Mouse (Mus musculus) forebrain, embryonic 12.5 days (tissue): ENCODE data around the gene Camk1d. TPM values are rescaled to one million over a fixed set of nuclear protein-coding genes. Genes with fewer than 3 reads are reported as not detected.
"Not testable (repeated sequence)": the region's sequence is repeated elsewhere in the genome, so short reads cannot be mapped to it uniquely, and the experiment has no call there.

Experiments
- ATAC-seq: fragments of 200-750 bp; cut with Nextera tagmentation; 2 replicates; pipeline ENCODE4 v1.8.0; 2017; ENCODE audit warnings: moderate TSS enrichment; ENCODE audit not compliant: low FRiP score
- H3K27ac ChIP-seq: fragments of 300-500 bp; sonication (generic); 2 replicates; pipeline ENCODE4 v1.5.1; 2016; ENCODE audit warnings: mild to moderate bottlenecking
- H3K27me3 ChIP-seq: fragments of 300-500 bp; sonication (generic); 2 replicates; pipeline ENCODE4 v1.6.1; 2016; ENCODE audit warnings: mild to moderate bottlenecking
- H3K36me3 ChIP-seq: fragments of 300-500 bp; sonication (generic); replicated peaks from 2 replicates; pipeline ENCODE4 v1.6.1; 2016; ENCODE audit warnings: mild to moderate bottlenecking
- H3K4me1 ChIP-seq: fragments of 300-500 bp; sonication (generic); 2 replicates; pipeline ENCODE4 v1.6.1; 2016
- H3K4me2 ChIP-seq: fragments of 300-500 bp; sonication (generic); 2 replicates; pipeline ENCODE4 v1.6.1; 2016; ENCODE audit warnings: mild to moderate bottlenecking, moderate library complexity
- H3K4me3 ChIP-seq: fragments of 300-500 bp; sonication (generic); replicated peaks from 2 replicates; pipeline ENCODE4 v1.5.1; 2016; ENCODE audit warnings: mild to moderate bottlenecking
- H3K9ac ChIP-seq: fragments of 300-500 bp; sonication (generic); 2 replicates; pipeline ENCODE4 v1.6.1; 2016; ENCODE audit warnings: mild to moderate bottlenecking
- H3K9me3 ChIP-seq: fragments of 300-500 bp; sonication (generic); 2 replicates; pipeline ENCODE4 v1.6.1; 2016
- WGBS: fragments of 180-500 bp; shearing (Covaris S2); methylation state at CpG from one replicate; pipeline ENCODE4 v1.1.7; 2016; 5-methylcytosine and 5-hydroxymethylcytosine counted together
- polyA plus RNA-seq: library from polyadenylated mRNA; unstranded; fragments of >200 nt; fragmentation: Nextera tagmentation; extraction: Ambion mirVana; gene quantifications from 2 replicates; pipeline ENCODE4 v1.2.1, GENCODE M21; 2016

The Camk1d gene
- polyA plus RNA-seq, 1 experiment from 2014 or later: 2.7 TPM

DNA sequence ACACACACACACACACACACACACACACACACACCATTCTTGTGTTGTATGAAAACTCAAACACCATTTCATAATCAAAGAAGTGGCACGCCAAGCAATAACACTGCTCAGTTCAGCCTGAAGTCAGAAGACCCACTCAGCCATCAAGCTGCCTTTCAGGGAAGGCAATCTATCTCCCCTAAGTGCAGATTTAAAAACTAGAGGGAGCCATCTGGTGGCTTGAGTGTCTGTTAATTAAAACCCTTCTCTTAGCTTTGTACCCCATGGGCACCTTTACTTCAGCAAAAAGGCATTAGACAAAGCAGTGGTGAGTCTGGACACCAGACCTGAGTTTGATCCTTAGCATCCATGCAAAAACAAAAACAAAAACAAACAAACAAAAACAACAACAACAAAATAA lies 317.9 kb downstream of the Camk1d start:
- no peak overlapping the region for H3K9ac ChIP-seq
- 68% methylated on average over 1 of the region's 1 CpGs for WGBS
- no peaks in the 10 kb centered on the region for H3K27me3 ChIP-seq
- H3K4me3 ChIP-seq: no peak overlapping the region
- no peaks in the 10 kb centered on the region for H3K36me3 ChIP-seq
- H3K9me3 ChIP-seq: no peaks in the 10 kb centered on the region
- H3K4me1 ChIP-seq: peaks cover 9% of the 10 kb centered on the region; the same call in 1 of the 2 replicates
- no peak overlapping the region for H3K27ac ChIP-seq
- peak; percentile 31; the same call in 1 of the 2 replicates for ATAC-seq
- no peak overlapping the region for H3K4me2 ChIP-seq

DNA sequence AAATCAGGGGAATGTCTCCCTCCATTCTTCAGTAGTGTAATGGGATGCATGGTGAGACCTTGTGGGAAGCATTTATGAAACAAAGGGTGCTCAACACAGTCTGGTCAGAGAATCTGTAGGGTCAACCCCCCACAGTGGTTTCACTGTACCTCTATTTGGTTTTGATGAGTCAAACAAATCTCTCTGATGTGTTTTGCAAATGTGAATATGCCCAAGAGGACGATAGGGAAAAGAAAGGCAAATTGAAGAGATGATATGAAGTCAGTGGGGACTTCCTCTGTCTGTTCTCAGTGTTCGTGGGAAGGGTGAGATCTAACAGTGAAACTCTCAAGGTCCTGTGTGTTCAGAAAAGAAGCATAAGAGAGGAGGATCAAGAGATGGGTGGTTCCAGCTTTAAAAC lies 318.4 kb downstream of the Camk1d start:
- Histone ChIP-seq H3K27me3 (no peaks in the 10 kb centered on the region), H3K4me1 (peaks cover 9% of the 10 kb centered on the region; the same call in 1 of the 2 replicates), H3K9ac (no peak overlapping the region), H3K36me3 (no peaks in the 10 kb centered on the region), H3K4me3 (no peak overlapping the region), H3K27ac (no peak overlapping the region), H3K4me2 (no peak overlapping the region), H3K9me3 (no peaks in the 10 kb centered on the region)
- WGBS: 70% methylated on average over 2 of the region's 2 CpGs
- ATAC-seq: no peak

DNA sequence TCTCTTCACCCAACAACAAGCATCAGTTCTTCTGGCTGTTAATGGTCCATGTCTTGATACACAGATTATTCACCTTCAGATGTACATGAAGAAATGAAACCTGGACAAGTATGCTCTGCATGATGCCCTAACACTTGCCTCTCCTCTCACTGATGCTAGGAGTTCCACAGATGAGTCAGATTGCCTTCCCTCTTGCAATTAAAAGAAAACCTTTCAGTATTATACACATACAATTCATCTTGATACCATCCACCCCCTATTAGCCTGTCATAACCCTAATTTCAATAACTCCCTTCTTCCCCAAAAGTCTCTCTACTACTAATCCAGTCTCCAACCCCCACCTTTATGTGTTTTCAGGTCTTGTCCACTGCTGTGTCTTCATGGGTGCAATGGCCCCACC lies 321.4 kb downstream of the Camk1d start:
- Histone ChIP-seq H3K9ac (no peak overlapping the region), H3K27ac (no peak overlapping the region), H3K9me3 (no peaks in the 10 kb centered on the region), H3K4me3 (no peak overlapping the region), H3K4me2 (no peak overlapping the region), H3K27me3 (no peaks in the 10 kb centered on the region), H3K36me3 (no peaks in the 10 kb centered on the region), H3K4me1 (peaks cover 5% of the 10 kb centered on the region; the same call in 1 of the 2 replicates)
- ATAC-seq: no peak

DNA sequence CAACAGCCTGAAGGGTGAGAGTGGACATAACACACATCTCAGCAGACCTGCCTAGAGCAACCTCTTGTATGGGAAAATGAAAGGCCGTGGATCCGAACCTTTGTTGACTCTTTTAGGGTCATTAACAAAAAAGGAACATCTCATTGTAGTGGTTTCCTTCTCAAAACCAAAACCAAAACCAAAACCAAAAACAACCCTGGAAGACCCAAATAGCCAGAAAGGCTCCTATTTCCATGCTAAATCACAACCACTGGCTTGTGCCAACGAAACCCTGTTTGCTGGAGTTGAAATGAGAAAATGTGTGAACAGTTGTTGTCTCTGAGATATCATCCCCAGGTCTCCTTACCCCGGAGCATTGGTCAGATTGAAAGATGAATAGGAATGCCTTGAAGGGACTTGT lies 321.8 kb downstream of the Camk1d start:
- Histone ChIP-seq H3K4me1 (peaks cover under 1% of the 10 kb centered on the region; the same call in 1 of the 2 replicates), H3K27me3 (no peaks in the 10 kb centered on the region), H3K4me2 (no peak overlapping the region), H3K9me3 (no peaks in the 10 kb centered on the region), H3K9ac (no peak overlapping the region), H3K36me3 (no peaks in the 10 kb centered on the region), H3K4me3 (no peak overlapping the region), H3K27ac (no peak overlapping the region)
- WGBS: 95% methylated on average over 4 of the region's 4 CpGs
- no peak for ATAC-seq

DNA sequence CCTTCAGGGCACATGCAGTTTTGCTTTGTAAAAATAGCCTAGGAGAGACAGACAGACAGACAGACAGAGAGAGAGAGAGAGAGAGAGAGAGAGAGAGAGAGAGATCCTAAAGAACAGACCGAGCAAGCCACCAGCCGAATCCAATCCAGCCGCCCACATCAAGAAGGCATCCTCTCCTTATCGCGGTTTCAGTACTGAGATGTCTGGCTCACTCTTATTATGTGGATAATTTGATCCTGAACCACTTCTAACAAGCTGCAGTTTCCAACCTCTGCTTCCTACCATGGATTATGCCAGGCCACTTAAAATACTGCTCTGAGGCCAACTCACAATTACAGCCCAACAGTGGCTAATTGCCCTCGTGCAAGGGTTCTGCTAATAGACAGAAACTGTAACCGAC lies 325.9 kb downstream of the Camk1d start:
- Histone ChIP-seq H3K36me3 (no peaks in the 10 kb centered on the region), H3K9ac (0 out of 2 replicates have a peak overlapping the region, but pooled peaks have one; percentile 2), H3K9me3 (no peaks in the 10 kb centered on the region), H3K27me3 (no peaks in the 10 kb centered on the region), H3K27ac (no peak overlapping the region), H3K4me1 (peaks cover 3% of the 10 kb centered on the region; the same call in 1 of the 2 replicates), H3K4me2 (no peak overlapping the region), H3K4me3 (no peak overlapping the region)
- ATAC-seq: no peak
- 86% methylated on average over 7 of the region's 7 CpGs for WGBS

DNA sequence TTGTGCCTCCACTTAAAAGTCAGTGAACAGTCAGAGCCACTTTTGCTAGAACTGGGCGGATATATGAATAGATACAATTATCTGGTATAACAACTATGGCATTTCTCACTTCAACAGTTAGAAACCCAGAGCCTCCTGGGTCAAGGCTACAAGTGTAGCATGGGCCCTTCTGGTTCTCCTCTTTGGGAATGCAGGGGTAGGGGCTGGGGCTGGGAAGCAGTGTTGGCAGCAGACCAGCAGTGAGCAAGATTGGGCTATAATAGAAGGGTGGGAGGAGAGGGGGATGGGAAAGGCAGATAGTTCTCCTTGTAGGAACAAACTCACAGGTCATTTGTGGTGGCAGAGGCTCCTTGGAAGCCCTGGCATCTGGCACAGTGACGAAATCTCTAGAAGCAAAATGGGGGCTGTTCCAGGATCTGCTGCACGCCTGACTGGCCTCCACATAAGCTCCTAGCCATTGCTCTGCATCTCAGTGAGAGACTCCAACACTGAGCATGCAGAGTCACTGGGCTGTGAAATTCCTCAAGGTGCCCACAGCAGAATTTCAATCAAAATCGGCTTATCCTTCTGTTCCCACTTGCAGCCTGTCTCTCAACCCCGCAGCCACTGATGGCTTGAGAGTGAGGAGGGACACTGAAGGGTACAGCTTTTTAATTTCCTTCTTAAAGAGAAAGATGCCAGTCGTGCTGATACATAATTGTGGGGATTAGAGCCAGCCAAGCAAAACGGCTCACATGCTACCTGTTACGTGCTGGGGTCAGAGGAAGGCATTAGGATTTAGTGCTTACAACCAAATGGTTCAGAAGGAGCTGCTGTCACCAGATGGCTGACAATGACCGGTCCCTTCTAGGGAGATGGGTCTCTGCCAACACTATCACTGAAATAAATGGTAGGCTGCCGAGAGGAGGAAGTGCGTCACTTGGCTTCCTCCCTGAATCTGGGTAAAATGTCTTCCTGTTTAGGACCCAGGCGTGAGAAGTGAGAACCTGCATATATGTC lies 332.3 kb downstream of the Camk1d start:
- H3K4me1 ChIP-seq: peaks cover 33% of the 10 kb centered on the region
- peak; percentile 53; the same call in 1 of the 2 replicates for ATAC-seq
- peak overlapping the region; percentile 68 for H3K27ac ChIP-seq
- no peak overlapping the region for H3K9ac ChIP-seq
- H3K36me3 ChIP-seq: no peaks in the 10 kb centered on the region
- WGBS: 32% methylated on average over 12 of the region's 12 CpGs
- H3K4me2 ChIP-seq: no peak overlapping the region
- H3K27me3 ChIP-seq: no peaks in the 10 kb centered on the region
- H3K9me3 ChIP-seq: no peaks in the 10 kb centered on the region
- no peak overlapping the region for H3K4me3 ChIP-seq

DNA sequence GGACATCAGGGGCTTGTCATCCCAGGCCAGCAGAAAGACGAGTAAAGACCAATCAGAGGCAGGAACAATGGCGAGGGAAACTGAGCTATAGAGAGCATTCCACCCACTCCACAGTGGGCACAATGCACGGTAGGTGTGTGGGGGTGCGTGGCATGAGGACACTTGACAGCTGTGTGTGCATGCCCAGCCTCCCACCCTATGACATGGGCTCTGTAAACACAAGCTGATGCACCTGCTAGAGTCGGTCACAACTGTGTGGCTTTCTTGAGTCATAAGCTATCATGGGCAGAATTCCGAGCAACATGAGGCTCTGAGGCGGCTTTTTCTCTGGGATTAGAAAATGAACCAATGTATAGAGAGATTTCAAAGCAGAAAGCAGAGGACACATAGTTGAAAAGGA lies 333.3 kb downstream of the Camk1d start:
- H3K9ac ChIP-seq: no peak overlapping the region
- H3K4me2 ChIP-seq: no peak overlapping the region
- H3K4me1 ChIP-seq: peaks cover 33% of the 10 kb centered on the region
- H3K36me3 ChIP-seq: no peaks in the 10 kb centered on the region
- no peaks in the 10 kb centered on the region for H3K9me3 ChIP-seq
- no peaks in the 10 kb centered on the region for H3K27me3 ChIP-seq
- no peak overlapping the region for H3K4me3 ChIP-seq
- peak overlapping the region; percentile 68; the same call in 1 of the 2 replicates for H3K27ac ChIP-seq
- ATAC-seq: no peak
- 75% methylated on average over 7 of the region's 7 CpGs for WGBS

DNA sequence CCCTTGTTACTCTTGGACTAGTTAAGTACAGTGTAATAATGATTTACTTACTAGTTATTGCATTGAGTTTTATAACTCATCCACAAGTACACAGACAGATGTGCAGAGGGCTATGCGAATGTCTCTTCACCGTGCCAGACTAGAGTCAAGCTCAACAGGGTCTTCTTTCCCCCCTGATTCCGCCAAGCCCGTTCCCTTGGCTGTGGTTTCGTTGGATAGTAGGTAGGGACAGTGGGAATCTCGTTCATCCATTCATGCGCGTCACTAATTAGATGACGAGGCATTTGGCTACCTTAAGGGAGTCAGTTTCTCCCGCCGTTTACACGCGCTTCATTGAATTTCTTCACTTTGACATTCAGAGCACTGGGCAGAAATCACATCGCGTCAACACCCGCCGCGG lies 335.4 kb downstream of the Camk1d start:
- H3K36me3 ChIP-seq, H3K9ac ChIP-seq, H3K4me3 ChIP-seq, H3K9me3 ChIP-seq, H3K27ac ChIP-seq, H3K4me2 ChIP-seq, ATAC-seq, H3K27me3 ChIP-seq: not testable (repeated sequence)
- H3K4me1 ChIP-seq: peaks cover 33% of the 10 kb centered on the region
- 46% methylated on average over 18 of the region's 18 CpGs for WGBS

DNA sequence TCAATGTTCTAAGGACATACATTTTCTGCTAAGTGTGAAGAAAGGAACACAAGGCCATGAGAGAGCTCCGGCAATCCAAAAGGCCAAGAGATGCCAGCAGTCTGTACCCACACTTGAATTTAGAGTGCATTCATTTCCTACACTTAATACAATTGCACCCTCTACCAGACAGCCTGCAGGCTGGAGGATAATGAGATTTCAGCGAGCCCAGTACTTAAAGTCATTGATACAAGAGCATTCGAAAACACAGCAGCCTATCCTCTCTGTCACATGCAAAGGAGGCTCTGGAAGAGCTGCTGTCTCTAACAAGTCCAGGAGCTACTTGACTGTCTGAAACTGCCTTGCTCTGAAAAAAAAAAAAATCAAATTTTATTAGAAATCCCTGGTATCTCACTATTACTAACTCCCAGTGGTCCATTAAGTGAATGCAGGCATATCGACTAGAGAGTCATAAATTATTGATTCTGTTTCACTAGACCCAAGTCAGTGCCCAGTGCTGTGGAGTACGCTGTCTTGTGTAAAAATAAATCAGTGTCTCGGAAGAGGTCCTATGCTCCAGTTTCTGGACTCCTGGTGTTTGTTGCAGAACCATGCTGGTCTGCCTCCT lies 336.1 kb downstream of the Camk1d start:
- no peak for ATAC-seq
- Histone ChIP-seq H3K4me3 (no peak overlapping the region), H3K4me1 (peaks cover 33% of the 10 kb centered on the region), H3K9ac (no peak overlapping the region), H3K36me3 (no peaks in the 10 kb centered on the region), H3K4me2 (no peak overlapping the region), H3K9me3 (no peaks in the 10 kb centered on the region), H3K27ac (no peak overlapping the region), H3K27me3 (no peaks in the 10 kb centered on the region)
- WGBS: 61% methylated on average over 6 of the region's 6 CpGs

DNA sequence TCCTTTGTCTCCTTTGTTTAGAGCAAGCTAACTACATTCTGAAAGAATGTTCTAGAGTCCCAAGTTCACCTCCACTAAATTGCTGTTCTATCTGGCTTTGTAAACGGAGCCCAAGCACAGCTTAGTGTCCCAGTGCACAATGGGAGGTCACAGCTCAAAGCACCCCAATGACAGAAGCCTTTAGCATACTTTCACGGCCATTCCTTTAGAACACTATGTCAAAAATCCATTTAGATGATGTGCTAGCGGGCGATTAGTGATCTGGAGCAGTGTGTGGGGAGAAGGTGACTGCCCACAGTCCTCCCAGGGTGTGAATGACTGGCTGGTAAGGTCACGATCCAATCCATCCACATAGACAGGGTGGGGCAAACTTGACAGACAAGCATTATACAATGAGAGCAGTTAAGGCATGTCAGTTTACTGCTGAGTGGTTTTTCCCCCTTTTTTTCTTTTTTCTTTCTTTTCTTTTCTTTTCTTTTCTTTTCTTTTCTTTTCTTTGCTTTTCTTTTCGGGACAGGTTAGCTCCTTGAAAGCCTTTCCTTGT lies 341.4 kb downstream of the Camk1d start:
- H3K9ac ChIP-seq: no peak overlapping the region
- no peaks in the 10 kb centered on the region for H3K9me3 ChIP-seq
- no peaks in the 10 kb centered on the region for H3K36me3 ChIP-seq
- WGBS: 41% methylated on average over 6 of the region's 6 CpGs
- peaks cover 10% of the 10 kb centered on the region for H3K4me1 ChIP-seq
- no peak for ATAC-seq
- H3K4me2 ChIP-seq: no peak overlapping the region
- H3K27me3 ChIP-seq: no peaks in the 10 kb centered on the region
- H3K27ac ChIP-seq: no peak overlapping the region
- H3K4me3 ChIP-seq: no peak overlapping the region

DNA sequence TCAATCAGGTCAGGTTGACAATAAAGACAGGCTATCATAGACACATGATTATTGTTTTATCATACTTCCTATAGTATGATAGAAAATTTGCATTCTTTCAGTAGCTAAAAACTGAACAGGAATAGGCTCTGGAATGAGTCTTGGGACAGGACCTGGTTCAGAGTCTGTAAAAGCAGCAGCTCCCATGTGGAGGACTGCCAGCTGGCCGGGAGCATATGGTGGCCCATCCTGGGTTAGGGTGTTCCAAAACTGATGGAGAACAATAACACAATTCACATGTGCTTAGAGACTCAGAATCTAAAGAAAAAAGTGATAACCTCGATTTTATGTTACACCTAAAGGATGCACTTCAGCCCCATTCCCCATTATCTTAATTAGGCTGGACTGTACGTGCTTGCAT lies 343.0 kb downstream of the Camk1d start:
- H3K27me3 ChIP-seq: no peaks in the 10 kb centered on the region
- H3K9me3 ChIP-seq: no peaks in the 10 kb centered on the region
- no peak overlapping the region for H3K27ac ChIP-seq
- H3K9ac ChIP-seq: no peak overlapping the region
- H3K36me3 ChIP-seq: no peaks in the 10 kb centered on the region
- H3K4me2 ChIP-seq: no peak overlapping the region
- H3K4me3 ChIP-seq: no peak overlapping the region
- WGBS: 76% methylated on average over 3 of the region's 3 CpGs
- no peak for ATAC-seq
- no peaks in the 10 kb centered on the region for H3K4me1 ChIP-seq

DNA sequence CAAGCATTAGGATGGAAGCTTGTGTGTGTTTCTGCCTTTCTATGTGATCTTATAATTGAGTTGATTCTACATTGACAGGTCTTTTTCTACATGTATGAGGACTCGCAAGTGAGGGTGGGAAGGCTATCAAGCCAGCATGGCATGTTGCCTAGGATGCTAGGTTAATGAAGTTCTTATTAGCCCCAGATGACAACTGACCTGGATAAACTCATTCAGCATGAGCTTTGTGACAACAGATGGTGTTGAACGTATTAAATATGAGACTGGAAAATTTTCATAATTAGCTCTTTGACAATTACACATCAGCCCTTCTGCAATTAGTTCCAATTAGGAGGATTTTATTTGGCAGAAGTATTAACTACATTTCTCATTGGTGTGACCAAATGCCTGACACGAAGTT lies 343.7 kb downstream of the Camk1d start:
- Histone ChIP-seq H3K9ac (no peak overlapping the region), H3K4me2 (no peak overlapping the region), H3K4me3 (no peak overlapping the region), H3K9me3 (no peaks in the 10 kb centered on the region), H3K27ac (no peak overlapping the region), H3K36me3 (no peaks in the 10 kb centered on the region), H3K27me3 (no peaks in the 10 kb centered on the region), H3K4me1 (no peaks in the 10 kb centered on the region)
- no peak for ATAC-seq
- WGBS: 72% methylated on average over 3 of the region's 3 CpGs
